Mouse (Mus musculus): ENCODE measurements around the gene Snx25. TPM values are rescaled to one million over a fixed set of nuclear protein-coding genes. Genes with fewer than 3 reads are reported as not detected.
"Not testable (repeated sequence)": the region's sequence is repeated elsewhere in the genome, so short reads cannot be mapped to it uniquely, and the experiment has no call there.

The Snx25 gene
- polyA plus RNA-seq, 2 experiments = 10.5 to 13.8 TPM

- peaks cover 3% of the 10 kb centered on the region; the same call in 1 of the 2 replicates for H3K36me3 ChIP-seq (ENCODE audit: control insufficient read depth, insufficient read depth, low read length)
- no peaks in the 10 kb centered on the region for H3K27me3 ChIP-seq (ENCODE audit: control insufficient read depth, insufficient read depth, low read length)
- no peak overlapping the region for H3K9ac ChIP-seq (ENCODE audit: low read depth, low read length, severe bottlenecking)
- DNase-seq (ENCODE audit: low spot score) (no peak), ATAC-seq (ENCODE audit: low FRiP score, low read depth) (no peak)
- H3K4me3 ChIP-seq (replicated peaks; ENCODE audit: low read length) = no peak overlapping the region
- WGBS = 84% methylated on average over 1 of the region's 1 CpGs
- no peaks in the 10 kb centered on the region for H3K9me3 ChIP-seq (ENCODE audit: control insufficient read depth, low read length)
- TF ChIP-seq POLR2A (IDR thresholded peaks at IDR 0.05; ENCODE audit: borderline replicate concordance, extremely low read depth, insufficient read depth, insufficient read length) = no peak
- H3K4me1 ChIP-seq (ENCODE audit: control insufficient read depth, insufficient read depth, low read length) = no peaks in the 10 kb centered on the region
- no peak overlapping the region for H3K4me2 ChIP-seq (replicated peaks; ENCODE audit: low read depth, low read length, severe bottlenecking)
- no peak overlapping the region for H3K27ac ChIP-seq (replicated peaks; ENCODE audit: low read depth, low read length)
Measured at GRCm38 (mm10) chr8:46137336-46137735, 14.6 kb downstream of the Snx25 start.

GRCm38 (mm10) chr8:46135546-46135945, 16.4 kb downstream of the Snx25 start:
- not testable (repeated sequence) for H3K36me3 ChIP-seq (ENCODE audit: control insufficient read depth, insufficient read depth, low read length); H3K4me1 ChIP-seq (ENCODE audit: control insufficient read depth, insufficient read depth, low read length); ATAC-seq (ENCODE audit: low FRiP score, low read depth); H3K9ac ChIP-seq (ENCODE audit: low read depth, low read length, severe bottlenecking); H3K27me3 ChIP-seq (ENCODE audit: control insufficient read depth, insufficient read depth, low read length); H3K4me2 ChIP-seq (replicated peaks; ENCODE audit: low read depth, low read length, severe bottlenecking); H3K27ac ChIP-seq (replicated peaks; ENCODE audit: low read depth, low read length); H3K9me3 ChIP-seq (ENCODE audit: control insufficient read depth, low read length); DNase-seq (ENCODE audit: low spot score); H3K4me3 ChIP-seq (replicated peaks; ENCODE audit: low read length)
- WGBS = 98% methylated on average over 2 of the region's 2 CpGs

GRCm38 (mm10) chr8:46130426-46130825, 21.5 kb downstream of the Snx25 start:
- H3K27me3 ChIP-seq (ENCODE audit: control insufficient read depth, insufficient read depth, low read length) = no peaks in the 10 kb centered on the region
- no peak overlapping the region for H3K4me3 ChIP-seq (replicated peaks; ENCODE audit: low read length)
- no peak overlapping the region for H3K4me2 ChIP-seq (replicated peaks; ENCODE audit: low read depth, low read length, severe bottlenecking)
- H3K9me3 ChIP-seq (ENCODE audit: control insufficient read depth, low read length) = no peaks in the 10 kb centered on the region
- DNase-seq (ENCODE audit: low spot score) = no peak
- 82% methylated on average over 2 of the region's 2 CpGs for WGBS
- H3K4me1 ChIP-seq (ENCODE audit: control insufficient read depth, insufficient read depth, low read length) = no peaks in the 10 kb centered on the region
- no peak for ATAC-seq (ENCODE audit: low FRiP score, low read depth)
- no peak overlapping the region for H3K27ac ChIP-seq (replicated peaks; ENCODE audit: low read depth, low read length)
- H3K36me3 ChIP-seq (ENCODE audit: control insufficient read depth, insufficient read depth, low read length) = peaks cover 3% of the 10 kb centered on the region; the same call in 1 of the 2 replicates
- no peak overlapping the region for H3K9ac ChIP-seq (ENCODE audit: low read depth, low read length, severe bottlenecking)
- TF ChIP-seq POLR2A (IDR thresholded peaks at IDR 0.05; ENCODE audit: borderline replicate concordance, extremely low read depth, insufficient read depth, insufficient read length) = no peak

DNA sequence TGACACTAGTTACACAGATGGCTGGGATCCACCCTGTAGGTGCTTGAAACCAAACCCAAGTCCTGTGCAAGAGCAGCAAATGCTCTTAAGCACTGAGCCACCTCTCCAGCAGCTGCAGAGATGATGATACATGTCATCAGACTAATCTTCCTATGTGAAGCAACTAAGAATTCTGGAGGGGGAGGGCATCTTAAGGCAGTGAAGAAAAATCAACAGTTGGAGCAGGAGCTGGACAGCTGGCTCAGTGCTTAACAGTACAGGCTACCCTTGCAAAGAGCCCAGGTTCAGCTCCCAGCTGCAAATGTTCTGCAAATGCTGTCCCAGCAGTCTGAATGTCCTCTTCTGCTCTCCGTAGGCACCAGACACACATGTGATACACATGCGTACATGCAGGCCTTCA, 29.5 kb downstream of the Snx25 start:
- WGBS = 86% methylated on average over 2 of the region's 2 CpGs

GRCm38 (mm10) chr8:46119176-46119575, 32.8 kb downstream of the Snx25 start:
- no peak overlapping the region for H3K4me3 ChIP-seq (replicated peaks; ENCODE audit: low read length)
- peaks cover 7% of the 10 kb centered on the region for H3K36me3 ChIP-seq (ENCODE audit: control insufficient read depth, insufficient read depth, low read length)
- TF ChIP-seq POLR2A (IDR thresholded peaks at IDR 0.05; ENCODE audit: borderline replicate concordance, extremely low read depth, insufficient read depth, insufficient read length) = no peak
- H3K9me3 ChIP-seq (ENCODE audit: control insufficient read depth, low read length) = no peaks in the 10 kb centered on the region
- no peak overlapping the region for H3K27ac ChIP-seq (replicated peaks; ENCODE audit: low read depth, low read length)
- H3K4me2 ChIP-seq (replicated peaks; ENCODE audit: low read depth, low read length, severe bottlenecking) = no peak overlapping the region
- DNase-seq (ENCODE audit: low spot score) (no peak), ATAC-seq (ENCODE audit: low FRiP score, low read depth) (no peak)
- H3K9ac ChIP-seq (ENCODE audit: low read depth, low read length, severe bottlenecking) = no peak overlapping the region
- no peaks in the 10 kb centered on the region for H3K4me1 ChIP-seq (ENCODE audit: control insufficient read depth, insufficient read depth, low read length)
- H3K27me3 ChIP-seq (ENCODE audit: control insufficient read depth, insufficient read depth, low read length) = no peaks in the 10 kb centered on the region
- WGBS = 92% methylated on average over 3 of the region's 3 CpGs

More for the DNA sequence above, 29.5 kb downstream of the Snx25 start:
- Histone ChIP-seq H3K9ac (ENCODE audit: low read depth, low read length, severe bottlenecking) (no peak overlapping the region), H3K4me3 (replicated peaks; ENCODE audit: low read length) (no peak overlapping the region), H3K27ac (replicated peaks; ENCODE audit: low read depth, low read length) (no peak overlapping the region), H3K36me3 (ENCODE audit: control insufficient read depth, insufficient read depth, low read length) (no peaks in the 10 kb centered on the region), H3K9me3 (ENCODE audit: control insufficient read depth, low read length) (no peaks in the 10 kb centered on the region), H3K27me3 (ENCODE audit: control insufficient read depth, insufficient read depth, low read length) (no peaks in the 10 kb centered on the region), H3K4me1 (ENCODE audit: control insufficient read depth, insufficient read depth, low read length) (no peaks in the 10 kb centered on the region), H3K4me2 (replicated peaks; ENCODE audit: low read depth, low read length, severe bottlenecking) (no peak overlapping the region)
- TF ChIP-seq POLR2A (IDR thresholded peaks at IDR 0.05; ENCODE audit: borderline replicate concordance, extremely low read depth, insufficient read depth, insufficient read length) = no peak
- DNase-seq (ENCODE audit: low spot score) (no peak), ATAC-seq (ENCODE audit: low FRiP score, low read depth) (no peak)

DNA sequence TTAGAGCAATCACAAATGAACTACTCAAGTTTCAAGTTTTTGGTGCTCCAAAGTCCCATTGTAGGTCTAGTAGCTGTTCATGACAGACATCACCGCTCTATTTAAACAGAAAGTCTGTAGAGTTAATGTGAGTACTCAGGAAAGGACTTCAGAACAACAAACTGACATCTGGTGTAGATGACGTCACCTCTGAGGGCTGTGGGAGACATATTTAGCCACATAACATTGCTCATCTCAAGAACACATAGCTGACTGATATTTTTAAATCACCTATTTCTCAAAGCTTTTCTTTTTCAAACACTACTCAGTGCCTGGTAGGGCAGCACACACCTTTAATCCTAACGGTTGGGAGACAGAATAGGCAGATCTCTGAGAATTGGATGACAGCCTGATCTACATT, 34.8 kb downstream of the Snx25 start:
- Histone ChIP-seq H3K4me1 (ENCODE audit: control insufficient read depth, insufficient read depth, low read length) (no peaks in the 10 kb centered on the region), H3K9ac (ENCODE audit: low read depth, low read length, severe bottlenecking) (no peak overlapping the region), H3K27me3 (ENCODE audit: control insufficient read depth, insufficient read depth, low read length) (no peaks in the 10 kb centered on the region), H3K36me3 (ENCODE audit: control insufficient read depth, insufficient read depth, low read length) (peaks cover 7% of the 10 kb centered on the region), H3K4me3 (replicated peaks; ENCODE audit: low read length) (no peak overlapping the region), H3K27ac (replicated peaks; ENCODE audit: low read depth, low read length) (no peak overlapping the region), H3K9me3 (ENCODE audit: control insufficient read depth, low read length) (no peaks in the 10 kb centered on the region), H3K4me2 (replicated peaks; ENCODE audit: low read depth, low read length, severe bottlenecking) (no peak overlapping the region)
- TF ChIP-seq POLR2A (IDR thresholded peaks at IDR 0.05; ENCODE audit: borderline replicate concordance, extremely low read depth, insufficient read depth, insufficient read length) = no peak
- 84% methylated on average over 3 of the region's 3 CpGs for WGBS
- ATAC-seq (ENCODE audit: low FRiP score, low read depth) = no peak
- no peak for DNase-seq (ENCODE audit: low spot score)

- not testable (repeated sequence) for H3K4me1 ChIP-seq (ENCODE audit: control insufficient read depth, insufficient read depth, low read length); H3K9me3 ChIP-seq (ENCODE audit: control insufficient read depth, low read length); DNase-seq (ENCODE audit: low spot score); H3K36me3 ChIP-seq (ENCODE audit: control insufficient read depth, insufficient read depth, low read length); H3K4me3 ChIP-seq (replicated peaks; ENCODE audit: low read length); H3K27me3 ChIP-seq (ENCODE audit: control insufficient read depth, insufficient read depth, low read length); ATAC-seq (ENCODE audit: low FRiP score, low read depth); H3K9ac ChIP-seq (ENCODE audit: low read depth, low read length, severe bottlenecking); H3K27ac ChIP-seq (replicated peaks; ENCODE audit: low read depth, low read length); H3K4me2 ChIP-seq (replicated peaks; ENCODE audit: low read depth, low read length, severe bottlenecking)
Measured at GRCm38 (mm10) chr8:46113421-46114170, 38.4 kb downstream of the Snx25 start.
